ENCODE assay signal across 1 mouse cellular context in the genomic region with DNA sequence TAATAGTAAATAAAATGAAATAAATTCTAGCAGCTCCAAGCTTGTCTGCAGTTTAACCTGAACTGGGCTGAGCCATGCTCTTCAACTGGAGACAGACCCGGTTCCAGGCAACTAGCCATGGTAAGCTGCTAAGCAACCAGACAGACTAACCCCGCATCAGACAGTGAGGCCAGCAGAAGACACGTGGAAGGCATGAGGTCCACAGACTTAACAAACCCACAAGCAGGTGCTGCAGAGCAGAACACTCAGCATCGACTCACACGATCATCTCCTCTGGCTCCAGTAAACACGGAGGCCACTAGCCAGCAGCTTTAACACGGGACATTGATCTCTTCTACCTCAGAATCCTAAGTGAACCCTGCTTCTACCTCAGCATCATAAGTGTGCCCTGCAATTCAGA.
TF ChIP-seq lines count a peak whose summit lies in the region.

No protein-coding gene starts in this region.

TF ChIP-seq in CH12.LX, 34 proteins besides CTCF, POLR2A, EP300 and RAD21:
- TF ChIP-seq MXI1 (IDR thresholded peaks at IDR 0.05; ENCODE audit: low read depth, low read length) (peak; percentile 96), BHLHE40 (IDR thresholded peaks at IDR 0.05; ENCODE audit: low read depth, low read length) (peak; percentile 85), MYC (IDR thresholded peaks at IDR 0.05; ENCODE audit: low read depth, low read length) (peak; percentile 92; the same call in 1 of the 2 replicates), GABPA (IDR thresholded peaks at IDR 0.05; ENCODE audit: insufficient replicate concordance, low read depth, low read length) (no peak), TCF12 (IDR thresholded peaks at IDR 0.05; ENCODE audit: low read depth, low read length) (peak; percentile 4; the same call in 1 of the 2 replicates), MAX (IDR thresholded peaks at IDR 0.05; ENCODE audit: low read length) (peak; percentile 92)
